Mouse (Mus musculus) liver, embryonic 14.5 days (tissue): Measurements from ENCODE around the gene Ttc34. TPM values are rescaled to one million over a fixed set of nuclear protein-coding genes. Genes with fewer than 3 reads are reported as not detected.
A peak's percentile ranks its signal among the peaks of the same experiment; 100 is the strongest.

ENCODE experiments used
- ATAC-seq: fragments of 200-750 bp; cut with Nextera tagmentation; 2 replicates; pipeline ENCODE4 v1.8.0; 2017; ENCODE audit warnings: moderate number of reproducible peaks, mild to moderate bottlenecking, moderate library complexity; ENCODE audit not compliant: insufficient read depth
- DNase-seq, 3 experiments: peaks; one replicate each; pipeline ENCODE4 v3.0.0-alpha.2; 2012 to 2013; ENCODE audit warnings: low read depth in 3 of 3, low spot score in 3 of 3
- H3K27ac ChIP-seq: fragments of 300-500 bp; sonication (generic); 2 replicates; pipeline ENCODE4 v1.5.1; 2014; ENCODE audit warnings: moderate library complexity, mild to moderate bottlenecking, control low read depth, inconsistent platforms
- H3K27me3 ChIP-seq: fragments of 300-500 bp; sonication (generic); 2 replicates; pipeline ENCODE4 v1.6.1; 2014; ENCODE audit warnings: mild to moderate bottlenecking, low read length, moderate library complexity; ENCODE audit not compliant: control insufficient read depth, insufficient read depth
- H3K36me3 ChIP-seq: fragments of 300-500 bp; sonication (generic); replicated peaks from 2 replicates; pipeline ENCODE4 v1.6.1; 2014; ENCODE audit warnings: low read depth; ENCODE audit not compliant: control insufficient read depth, insufficient read depth
- H3K4me1 ChIP-seq, 2 experiments: fragments of 200-500 bp in 1 of 2; fragments of 300-500 bp in 1 of 2; sonication (generic) in 1 of 2; replicated peaks; 2 replicates each; pipeline ENCODE4 v1.6.1; 2012 to 2014; ENCODE audit warnings: antibody characterized with exemption in 1 of 2, inconsistent platforms in 1 of 2, low read length in 1 of 2; ENCODE audit not compliant: control insufficient read depth in 2 of 2, insufficient read depth in 2 of 2
- H3K4me2 ChIP-seq: fragments of 300-500 bp; sonication (generic); 2 replicates; pipeline ENCODE4 v1.6.1; 2014; ENCODE audit warnings: low read depth, mild to moderate bottlenecking, control low read depth, moderate library complexity
- H3K4me3 ChIP-seq, 2 experiments: fragments of 200-500 bp in 1 of 2; fragments of 300-500 bp in 1 of 2; sonication (generic) in 1 of 2; 2 replicates each; pipeline ENCODE4 v1.5.1; 2012 to 2014; ENCODE audit warnings: low read depth in 2 of 2, low read length in 2 of 2, mild to moderate bottlenecking in 2 of 2, control low read depth in 1 of 2, inconsistent platforms in 1 of 2, moderate library complexity in 1 of 2; ENCODE audit not compliant: insufficient read depth in 1 of 2
- H3K9ac ChIP-seq: fragments of 300-500 bp; sonication (generic); replicated peaks from 2 replicates; pipeline ENCODE4 v1.6.1; 2014; ENCODE audit warnings: mild to moderate bottlenecking, control low read depth, moderate library complexity
- H3K9me3 ChIP-seq: fragments of 300-500 bp; sonication (generic); 2 replicates; pipeline ENCODE4 v1.6.1; 2016; ENCODE audit warnings: low read length, mixed read lengths; ENCODE audit not compliant: control insufficient read depth
- CTCF ChIP-seq: IDR thresholded peaks from 2 replicates; pipeline ENCODE4 v1.5.1; 2016; ENCODE audit warnings: antibody characterized with exemption, low read depth, control low read depth
- EP300 ChIP-seq: IDR thresholded peaks from 2 replicates; pipeline ENCODE4 v1.6.1; 2016; ENCODE audit warnings: antibody characterized with exemption, low read depth
- WGBS: fragments of 180-500 bp; shearing (Covaris S2); extraction: QIAGEN DNeasy Blood & Tissue Kit; methylation state at CpG from one replicate; pipeline ENCODE4 v1.1.7; 2014; ENCODE audit not compliant: insufficient replicate concordance; 5-methylcytosine and 5-hydroxymethylcytosine counted together
- polyA plus RNA-seq, 2 experiments: library from polyadenylated mRNA; depleted of rRNA in 1 of 2; stranded (reverse) in 1 of 2; unstranded in 1 of 2; fragments of >200 nt; fragmentation: Nextera tagmentation in 1 of 2; extraction: Ambion mirVana in 1 of 2; gene quantifications; 2 replicates each; pipeline versions ENCODE4 v1.2.1 to v1.2.3; 2012 to 2014

The Ttc34 gene
- polyA plus RNA-seq, 2 experiments: not detected

DNA sequence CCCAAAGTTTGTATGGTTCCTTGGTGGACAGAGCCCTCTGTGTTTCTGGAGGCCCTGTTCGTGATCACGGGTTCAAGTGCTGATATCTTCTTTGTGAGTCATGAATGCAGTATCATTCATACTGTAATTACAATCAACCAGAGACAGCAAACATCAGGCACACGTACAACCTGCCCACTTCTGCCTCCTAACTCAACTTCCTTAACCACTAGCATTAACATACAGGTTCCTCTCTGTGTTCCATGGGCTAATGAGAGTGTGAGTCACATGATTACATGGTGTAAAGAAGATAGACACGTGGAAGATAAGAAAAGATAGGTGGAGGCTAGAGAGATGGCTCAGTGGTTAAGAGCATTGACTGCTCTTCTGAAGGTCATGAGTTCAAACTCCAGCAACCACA lies 79.4 kb downstream of the Ttc34 start:
- Histone ChIP-seq H3K9ac (no peak overlapping the region), H3K27me3 (no peaks in the 10 kb centered on the region), H3K27ac (peak overlapping the region; percentile 97), H3K9me3 (no peaks in the 10 kb centered on the region), H3K36me3 (peaks cover 61% of the 10 kb centered on the region), H3K4me1 (peaks cover 50 to 61% of the 10 kb centered on the region in 2 experiments), H3K4me2 (no peak overlapping the region), H3K4me3 (no peak overlapping the region)
- TF ChIP-seq CTCF (no peak), EP300 (no peak; the same call in 1 of the 2 replicates)
- DNase-seq: no peak
- 38% methylated on average over 4 of the region's 4 CpGs for WGBS
- ATAC-seq: peak; percentile 26

Other genes with a start within 250 kb of the Ttc34 start
- gene Prdm16, start 200.6 kb upstream of the Ttc34 start, polyA plus RNA-seq (2012; rRNA removed): 0.69 and 0.70 TPM in 2 replicates
- 0.86 and 1.6 TPM in 2 replicates for gene Prdm16, start 200.6 kb upstream of the Ttc34 start, polyA plus RNA-seq (2014; fragmentation: Nextera tagmentation; extraction: Ambion mirVana)
- not detected in 2 replicates for gene Actrt2, start 169.6 kb upstream of the Ttc34 start, polyA plus RNA-seq (2012; rRNA removed)
- not detected in 2 replicates for gene Actrt2, start 169.6 kb upstream of the Ttc34 start, polyA plus RNA-seq (2014; fragmentation: Nextera tagmentation; extraction: Ambion mirVana)
- gene Mmel1, start 32.1 kb downstream of the Ttc34 start, polyA plus RNA-seq (2012; rRNA removed): 2.1 and 2.4 TPM in 2 replicates
- 2.7 and 2.9 TPM in 2 replicates for gene Mmel1, start 32.1 kb downstream of the Ttc34 start, polyA plus RNA-seq (2014; fragmentation: Nextera tagmentation; extraction: Ambion mirVana)
- gene Fam213b, start 61.7 kb downstream of the Ttc34 start, polyA plus RNA-seq (2012; rRNA removed): 4.0 and 5.8 TPM in 2 replicates
- 9.3 and 9.8 TPM in 2 replicates for gene Fam213b, start 61.7 kb downstream of the Ttc34 start, polyA plus RNA-seq (2014; fragmentation: Nextera tagmentation; extraction: Ambion mirVana)
- 122 and 308 TPM in 2 replicates for gene Tnfrsf14, start 91.1 kb downstream of the Ttc34 start, polyA plus RNA-seq (2012; rRNA removed)
- 37.0 and 38.7 TPM in 2 replicates for gene Tnfrsf14, start 91.1 kb downstream of the Ttc34 start, polyA plus RNA-seq (2014; fragmentation: Nextera tagmentation; extraction: Ambion mirVana)
- gene Hes5, start 123.5 kb downstream of the Ttc34 start, polyA plus RNA-seq (2012; rRNA removed): 0.04 and 0.16 TPM in 2 replicates
- not detected in 2 replicates for gene Hes5, start 123.5 kb downstream of the Ttc34 start, polyA plus RNA-seq (2014; fragmentation: Nextera tagmentation; extraction: Ambion mirVana)
- gene Pank4, start 126.7 kb downstream of the Ttc34 start, polyA plus RNA-seq (2012; rRNA removed): 27.9 and 32.5 TPM in 2 replicates
- 19.5 and 21.6 TPM in 2 replicates for gene Pank4, start 126.7 kb downstream of the Ttc34 start, polyA plus RNA-seq (2014; fragmentation: Nextera tagmentation; extraction: Ambion mirVana)
- 0.09 and 0.12 TPM in 2 replicates for gene Plch2, start 219.3 kb downstream of the Ttc34 start, polyA plus RNA-seq (2012; rRNA removed)
- gene Plch2, start 219.3 kb downstream of the Ttc34 start, polyA plus RNA-seq (2014; fragmentation: Nextera tagmentation; extraction: Ambion mirVana): 0.04 TPM in 1 of 2 replicates, not detected in the other
- 6.8 and 7.1 TPM in 2 replicates for gene Pex10, start 229.6 kb downstream of the Ttc34 start, polyA plus RNA-seq (2012; rRNA removed)
- gene Pex10, start 229.6 kb downstream of the Ttc34 start, polyA plus RNA-seq (2014; fragmentation: Nextera tagmentation; extraction: Ambion mirVana): 1.7 and 2.6 TPM in 2 replicates
- gene Rer1, start 248.9 kb downstream of the Ttc34 start, polyA plus RNA-seq (2012; rRNA removed): 39.6 and 50.8 TPM in 2 replicates
- 95.1 and 97.7 TPM in 2 replicates for gene Rer1, start 248.9 kb downstream of the Ttc34 start, polyA plus RNA-seq (2014; fragmentation: Nextera tagmentation; extraction: Ambion mirVana)
- gene Morn1, start 249.1 kb downstream of the Ttc34 start, polyA plus RNA-seq (2012; rRNA removed): 1.0 and 1.1 TPM in 2 replicates
- 0.85 and 1.2 TPM in 2 replicates for gene Morn1, start 249.1 kb downstream of the Ttc34 start, polyA plus RNA-seq (2014; fragmentation: Nextera tagmentation; extraction: Ambion mirVana)